In genomic region chr9:75193858-75194257, GRCm38 (mm10) we compare ENCODE assay signal across 13 mouse cellular contexts. TPM values are rescaled to one million over a fixed set of nuclear protein-coding genes. Genes with fewer than 3 reads are reported as not detected.
DNase-seq lines count a peak whose midpoint lies in the region; ATAC-seq lines count a peak whose summit lies in the region.
"Had no signal": no experiment of that assay in that cellular context is flagged by ENCODE, and none has a peak within 500 bp of the region (broad histone marks: within the 10 kb centered on the region; RNA-seq: fewer than 3 reads in every experiment).

No protein-coding gene starts in this region.

- no peak overlapping the region for H3K27ac ChIP-seq in kidney, embryonic 16.5 days (ENCODE audit: low read length)
- H3K27ac ChIP-seq: forebrain, embryonic 12.5 days; heart, adult 2 months; macrophage had no signal

- no peak overlapping the region for H3K9ac ChIP-seq in kidney, embryonic 16.5 days (replicated peaks; ENCODE audit: low read length)
- H3K9ac ChIP-seq: forebrain, embryonic 12.5 days had no signal

- intact Hi-C loops in heart, postnatal 10 days (cut with DNase I): no loop called here
- intact Hi-C loops in heart, postnatal 25 days (cut with DNase I): loop anchor here (10.0 kb wide), 1 partner anchor 289 kb away; no protein-coding TSS in a partner anchor

- WGBS in kidney, embryonic 16.5 days: 58% methylated on average over 4 of the region's 4 CpGs

- peak; percentile 14 for DNase-seq in adrenal gland, postnatal 10 days
- DNase-seq in adrenal gland, postnatal 14 days: no peak
- peak; percentile 9 to 14 for DNase-seq in heart, postnatal 10 days
- DNase-seq in heart, postnatal 25 days (ENCODE audit: low spot score): no peak
- peak; percentile 38 for DNase-seq in 3T3-L1 (ENCODE audit: low read depth, low spot score)
- DNase-seq in gastrocnemius, postnatal 25 days: peak; percentile 13
- DNase-seq in layer of hippocampus, adult 9-11 months: no peak
- DNase-seq: kidney, postnatal 14 days had no signal

- H3K9me3 ChIP-seq in kidney, embryonic 16.5 days (ENCODE audit: low read length): no peaks in the 10 kb centered on the region
- H3K9me3 ChIP-seq: forebrain, embryonic 12.5 days had no signal

- no peak overlapping the region for H3K4me2 ChIP-seq in kidney, embryonic 16.5 days (replicated peaks; ENCODE audit: low read depth, low read length)
- H3K4me2 ChIP-seq: forebrain, embryonic 12.5 days had no signal

- no peaks in the 10 kb centered on the region for H3K4me1 ChIP-seq in kidney, embryonic 16.5 days (ENCODE audit: insufficient read depth, low read length)
- H3K4me1 ChIP-seq: forebrain, embryonic 12.5 days had no signal

- H3K4me3 ChIP-seq in kidney, embryonic 16.5 days (ENCODE audit: low read length): no peak overlapping the region
- H3K4me3 ChIP-seq: forebrain, embryonic 12.5 days; heart, adult 2 months had no signal

- no peaks in the 10 kb centered on the region for H3K27me3 ChIP-seq in kidney, embryonic 16.5 days (ENCODE audit: insufficient read depth, low read length)
- H3K27me3 ChIP-seq: forebrain, embryonic 12.5 days had no signal

- ATAC-seq in kidney, embryonic 16.5 days (ENCODE audit: low FRiP score, low TSS enrichment): no peak
- ATAC-seq: inflammation-experienced regulatory T-cells, adult 6 months had no signal

- H3K36me3 ChIP-seq in kidney, embryonic 16.5 days (ENCODE audit: insufficient read depth, low read length): peaks cover 5% of the 10 kb centered on the region; the same call in 1 of the 2 replicates

RNA-seq across cellular contexts. Expression of gene Myo5c, which starts 38.0 kb away (rescaled TPM):
- total RNA-seq in adrenal gland, postnatal 10 days (2021): 1 to 10 TPM; 5.7 to 9.4 TPM
- total RNA-seq in adrenal gland, postnatal 14 days (2021): 7.0 and 7.3 TPM in 2 replicates
- 1 to 10 TPM; 3.4 to 4.9 TPM for total RNA-seq in heart, postnatal 10 days (2021)
- 1 to 10 TPM; 5.6 to 7.1 TPM for total RNA-seq in heart, postnatal 25 days (2021)
- 1 to 10 TPM; 6.7 to 7.6 TPM for total RNA-seq in gastrocnemius, postnatal 25 days (2021)
- 4.0 and 5.0 TPM in 2 replicates for polyA plus RNA-seq in kidney, embryonic 16.5 days (2015; fragmentation: Nextera tagmentation; extraction: Ambion mirVana)
- polyA plus RNA-seq: macrophage had no signal

Comparison
In these comparisons a context has a peak if more than half of its experiments do, and no peak if none do; other contexts are left out.
1. DNase-seq: peak in adrenal gland, postnatal 10 days (single experiment), heart, postnatal 10 days (2 of 2), 3T3-L1 (single experiment) and gastrocnemius, postnatal 25 days (single experiment); none in adrenal gland, postnatal 14 days (single experiment), heart, postnatal 25 days (single experiment) and layer of hippocampus, adult 9-11 months (single experiment).